In genomic region chr5:72064079-72064478, GRCm38 (mm10) we compare ENCODE assay signal across 24 mouse cellular contexts.
"Had no signal": no experiment of that assay in that cellular context is flagged by ENCODE, and none has a peak within 500 bp of the region (broad histone marks: within the 10 kb centered on the region; RNA-seq: fewer than 3 reads in every experiment).

No protein-coding gene starts in this region.

- H3K9ac ChIP-seq: limb, embryonic 13.5 days; liver, embryonic 12.5 days; liver, embryonic 15.5 days; lung, embryonic 15.5 days; midbrain, embryonic 13.5 days; neural tube, embryonic 13.5 days; stomach, embryonic 15.5 days had no signal

- H3K9me3 ChIP-seq: limb, embryonic 10.5 days; limb, embryonic 13.5 days; liver, embryonic 12.5 days; liver, embryonic 15.5 days; lung, embryonic 15.5 days; megakaryocyte, embryonic 14.5 days; midbrain, embryonic 10.5 days; midbrain, embryonic 13.5 days; neural tube, embryonic 13.5 days; stomach, embryonic 15.5 days had no signal

- H3K4me3 ChIP-seq: limb, embryonic 10.5 days; limb, embryonic 13.5 days; liver, embryonic 12.5 days; liver, embryonic 15.5 days; lung, embryonic 15.5 days; megakaryocyte, embryonic 14.5 days; midbrain, embryonic 10.5 days; midbrain, embryonic 13.5 days; myocyte; neural tube, embryonic 13.5 days; stomach, embryonic 15.5 days had no signal

- DNase-seq: kidney, postnatal 25 days; layer of hippocampus, postnatal 36 days; liver; lung, adult 18-20 months; lung, postnatal 10 days; lung, postnatal 36 days; retina, postnatal 1 day; right cerebral cortex, postnatal 25 days; spleen, adult 18-20 months; thymus, adult 18-20 months; thymus, postnatal 36 days had no signal

- ATAC-seq: liver, embryonic 12.5 days; midbrain, embryonic 13.5 days; midbrain, embryonic 16.5 days had no signal

- H3K4me2 ChIP-seq: limb, embryonic 13.5 days; liver, embryonic 12.5 days; liver, embryonic 15.5 days; lung, embryonic 15.5 days; midbrain, embryonic 13.5 days; neural tube, embryonic 13.5 days; stomach, embryonic 15.5 days had no signal

- H3K4me1 ChIP-seq: limb, embryonic 10.5 days; limb, embryonic 13.5 days; liver, embryonic 12.5 days; liver, embryonic 15.5 days; lung, embryonic 15.5 days; megakaryocyte, embryonic 14.5 days; midbrain, embryonic 10.5 days; midbrain, embryonic 13.5 days; neural tube, embryonic 13.5 days; stomach, embryonic 15.5 days had no signal

- H3K36me3 ChIP-seq: limb, embryonic 10.5 days; limb, embryonic 13.5 days; liver, embryonic 12.5 days; liver, embryonic 15.5 days; lung, embryonic 15.5 days; midbrain, embryonic 10.5 days; midbrain, embryonic 13.5 days; neural tube, embryonic 13.5 days; stomach, embryonic 15.5 days had no signal

- H3K27ac ChIP-seq: kidney, postnatal 0 days; limb, embryonic 10.5 days; limb, embryonic 13.5 days; liver, embryonic 12.5 days; liver, embryonic 15.5 days; lung, embryonic 15.5 days; midbrain, embryonic 10.5 days; midbrain, embryonic 13.5 days; neural tube, embryonic 13.5 days; stomach, embryonic 15.5 days had no signal

- H3K27me3 ChIP-seq: limb, embryonic 13.5 days; liver, embryonic 12.5 days; liver, embryonic 15.5 days; lung, embryonic 15.5 days; megakaryocyte, embryonic 14.5 days; midbrain, embryonic 13.5 days; neural tube, embryonic 13.5 days; stomach, embryonic 15.5 days had no signal
